Mouse (Mus musculus) heart, embryonic 15.5 days (tissue): ENCODE results near the gene Fgfr1op. TPM values are rescaled to one million over a fixed set of nuclear protein-coding genes. Genes with fewer than 3 reads are reported as not detected.
"Not testable (repeated sequence)": the region's sequence is repeated elsewhere in the genome, so short reads cannot be mapped to it uniquely, and the experiment has no call there.

Source experiments
- ATAC-seq: fragments of 200-750 bp; cut with Nextera tagmentation; replicated peaks from 2 replicates; pipeline ENCODE4 v1.8.0; 2017; ENCODE audit warnings: low read depth, moderate TSS enrichment; ENCODE audit not compliant: insufficient number of reproducible peaks, insufficient read depth, low FRiP score
- H3K27ac ChIP-seq: fragments of 300-500 bp; sonication (generic); 2 replicates; pipeline ENCODE4 v1.5.1; 2015; ENCODE audit warnings: mild to moderate bottlenecking, inconsistent platforms
- H3K27me3 ChIP-seq: fragments of 300-500 bp; sonication (generic); 2 replicates; pipeline ENCODE4 v1.6.1; 2015; ENCODE audit warnings: inconsistent platforms
- H3K36me3 ChIP-seq: fragments of 300-500 bp; sonication (generic); 2 replicates; pipeline ENCODE4 v1.6.1; 2015; ENCODE audit warnings: mild to moderate bottlenecking, inconsistent platforms
- H3K4me1 ChIP-seq: fragments of 300-500 bp; sonication (generic); replicated peaks from 2 replicates; pipeline ENCODE4 v1.6.1; 2015; ENCODE audit warnings: inconsistent platforms
- H3K4me2 ChIP-seq: fragments of 300-500 bp; sonication (generic); 2 replicates; pipeline ENCODE4 v1.6.1; 2015; ENCODE audit warnings: inconsistent platforms, mild to moderate bottlenecking, moderate library complexity
- H3K4me3 ChIP-seq: fragments of 300-500 bp; sonication (generic); 2 replicates; pipeline ENCODE4 v1.5.1; 2015; ENCODE audit warnings: mild to moderate bottlenecking, inconsistent platforms
- H3K9ac ChIP-seq: fragments of 300-500 bp; sonication (generic); 2 replicates; pipeline ENCODE4 v1.6.1; 2015; ENCODE audit warnings: mild to moderate bottlenecking, inconsistent platforms
- H3K9me3 ChIP-seq: fragments of 300-500 bp; sonication (generic); replicated peaks from 2 replicates; pipeline ENCODE4 v1.6.1; 2016; ENCODE audit warnings: inconsistent platforms
- WGBS: fragments of 180-500 bp; shearing (Covaris S2); methylation state at CpG from one replicate; pipeline ENCODE4 v1.1.7; 2015; ENCODE audit warnings: mixed read lengths; 5-methylcytosine and 5-hydroxymethylcytosine counted together
- polyA plus RNA-seq: library from polyadenylated mRNA; unstranded; fragments of >200 nt; fragmentation: Nextera tagmentation; extraction: Ambion mirVana; gene quantifications from 2 replicates; pipeline ENCODE4 v1.2.1, GENCODE M21; 2015

Fgfr1op gene
- polyA plus RNA-seq, 1 experiment from 2014 or later, result 20.1 TPM

- ATAC-seq, H3K9me3 ChIP-seq, H3K36me3 ChIP-seq, H3K27ac ChIP-seq, H3K27me3 ChIP-seq, H3K4me1 ChIP-seq: not testable (repeated sequence)
- H3K9ac ChIP-seq, result peak overlapping the region; percentile 74
- peak overlapping the region; percentile 66 for H3K4me2 ChIP-seq
- H3K4me3 ChIP-seq, result peak overlapping the region; percentile 64
- WGBS, result 22% methylated on average over 5 of the region's 5 CpGs
Observed at GRCm38 (mm10) chr17:8146931-8147330, 18.4 kb upstream of the Fgfr1op start.

GRCm38 (mm10) chr17:8147439-8148316 is 17.6 kb upstream of the Fgfr1op start, which contains the start of the genes Gm49673 and Rnaset2a:
Gm49673 (minus strand) TSS chr17:8147788.
Rnaset2a (minus strand) TSS chr17:8148097.
- not testable (repeated sequence) for H3K36me3 ChIP-seq, H3K9me3 ChIP-seq, H3K4me1 ChIP-seq, H3K27me3 ChIP-seq
- peak; percentile 98 for ATAC-seq
- peak within 1 kb of the TSS; percentile 64 for H3K4me3 ChIP-seq
- H3K27ac ChIP-seq, result peak within 1 kb of the TSS; percentile 68
- under 1% methylated on average over 53 of the region's 67 CpGs for WGBS
- H3K9ac ChIP-seq, result peak within 1 kb of the TSS; percentile 74
- H3K4me2 ChIP-seq, result peak within 1 kb of the TSS; percentile 66

GRCm38 (mm10) chr17:8155010-8155409 is 10.3 kb upstream of the Fgfr1op start:
- H3K27ac ChIP-seq, H3K36me3 ChIP-seq, H3K9me3 ChIP-seq, ATAC-seq, H3K4me3 ChIP-seq, H3K27me3 ChIP-seq, H3K9ac ChIP-seq, H3K4me2 ChIP-seq, H3K4me1 ChIP-seq: not testable (repeated sequence)
- 75% methylated on average over 7 of the region's 7 CpGs for WGBS

- not testable (repeated sequence) for H3K27ac ChIP-seq, H3K27me3 ChIP-seq, ATAC-seq, H3K9me3 ChIP-seq, H3K9ac ChIP-seq, H3K4me3 ChIP-seq, H3K4me2 ChIP-seq, H3K4me1 ChIP-seq, H3K36me3 ChIP-seq
- 63% methylated on average over 1 of the region's 8 CpGs for WGBS
Observed at GRCm38 (mm10) chr17:8155982-8156381, 9.3 kb upstream of the Fgfr1op start.

- not testable (repeated sequence) for H3K9ac ChIP-seq
- no CpG with 5 or more reads among the region's 1 CpGs for WGBS
Observed at GRCm38 (mm10) chr17:8158627-8159026, 6.7 kb upstream of the Fgfr1op start.

GRCm38 (mm10) chr17:8160969-8161368 is 4.3 kb upstream of the Fgfr1op start:
- ATAC-seq, H3K4me2 ChIP-seq, H3K4me3 ChIP-seq, H3K27me3 ChIP-seq, H3K27ac ChIP-seq, H3K4me1 ChIP-seq, H3K9me3 ChIP-seq, H3K36me3 ChIP-seq, H3K9ac ChIP-seq: not testable (repeated sequence)
- whole genome bisulfite sequencing, result 57% methylated on average over 3 of the region's 3 CpGs

More at GRCm38 (mm10) chr17:8158627-8159026, 6.7 kb upstream of the Fgfr1op start:
- not testable (repeated sequence) for H3K4me2 ChIP-seq, H3K27ac ChIP-seq, H3K4me3 ChIP-seq, H3K36me3 ChIP-seq, ATAC-seq, H3K27me3 ChIP-seq, H3K9me3 ChIP-seq, H3K4me1 ChIP-seq

GRCm38 (mm10) chr17:8165608-8165945 is 276 bp downstream of the Fgfr1op start:
- H3K4me1 ChIP-seq, ATAC-seq, H3K9me3 ChIP-seq, H3K27me3 ChIP-seq: not testable (repeated sequence)
- H3K9ac ChIP-seq, result peak overlapping the region; percentile 59
- H3K4me2 ChIP-seq, result peak overlapping the region; percentile 55
- H3K27ac ChIP-seq, result peak overlapping the region; percentile 42; the same call in 1 of the 2 replicates
- WGBS, result under 1% methylated on average over 41 of the region's 42 CpGs
- peaks cover 17% of the 10 kb centered on the region for H3K36me3 ChIP-seq
- peak overlapping the region; percentile 60 for H3K4me3 ChIP-seq

GRCm38 (mm10) chr17:8165977-8166376 is 676 bp downstream of the Fgfr1op start:
- not testable (repeated sequence) for H3K27ac ChIP-seq, H3K9me3 ChIP-seq, H3K9ac ChIP-seq, H3K4me1 ChIP-seq, H3K27me3 ChIP-seq, ATAC-seq
- H3K4me2 ChIP-seq, result peak overlapping the region; percentile 55
- peaks cover 20% of the 10 kb centered on the region for H3K36me3 ChIP-seq
- 0% methylated on average over 11 of the region's 11 CpGs for WGBS
- peak overlapping the region; percentile 60 for H3K4me3 ChIP-seq

GRCm38 (mm10) chr17:8166454-8166853 is 1.2 kb downstream of the Fgfr1op start:
- H3K4me3 ChIP-seq, result peak overlapping the region; percentile 60
- WGBS, result 37% methylated on average over 1 of the region's 3 CpGs
- not testable (repeated sequence) for ATAC-seq, H3K27me3 ChIP-seq, H3K4me1 ChIP-seq, H3K9ac ChIP-seq, H3K9me3 ChIP-seq, H3K27ac ChIP-seq
- H3K4me2 ChIP-seq, result peak overlapping the region; percentile 55
- H3K36me3 ChIP-seq, result peaks cover 23% of the 10 kb centered on the region

- not testable (repeated sequence) for H3K9me3 ChIP-seq, H3K4me3 ChIP-seq, H3K27ac ChIP-seq, ATAC-seq, H3K4me1 ChIP-seq, H3K4me2 ChIP-seq, H3K27me3 ChIP-seq, H3K9ac ChIP-seq
- 73% methylated on average over 7 of the region's 8 CpGs for WGBS
- H3K36me3 ChIP-seq, result peaks cover 32% of the 10 kb centered on the region
Observed at GRCm38 (mm10) chr17:8167436-8167835, 2.1 kb downstream of the Fgfr1op start.

GRCm38 (mm10) chr17:8170331-8170730 is 5.0 kb downstream of the Fgfr1op start:
- Histone ChIP-seq H3K4me3 (no peak overlapping the region), H3K4me1 (no peaks in the 10 kb centered on the region), H3K4me2 (no peak overlapping the region), H3K36me3 (peaks cover 54% of the 10 kb centered on the region), H3K27ac (no peak overlapping the region), H3K9ac (no peak overlapping the region), H3K27me3 (no peaks in the 10 kb centered on the region), H3K9me3 (no peaks in the 10 kb centered on the region)
- ATAC-seq, result no peak
- WGBS, result 75% methylated on average over 7 of the region's 7 CpGs

GRCm38 (mm10) chr17:8171081-8171480 is 5.8 kb downstream of the Fgfr1op start:
- Histone ChIP-seq H3K9me3 (no peaks in the 10 kb centered on the region), H3K9ac (no peak overlapping the region), H3K4me3 (no peak overlapping the region), H3K27ac (no peak overlapping the region), H3K36me3 (peaks cover 62% of the 10 kb centered on the region), H3K4me2 (no peak overlapping the region), H3K4me1 (no peaks in the 10 kb centered on the region), H3K27me3 (no peaks in the 10 kb centered on the region)
- WGBS, result 60% methylated on average over 4 of the region's 4 CpGs
- no peak for ATAC-seq
